Mouse (Mus musculus): ENCODE results near the gene Slc7a5. TPM values are rescaled to one million over a fixed set of nuclear protein-coding genes. Genes with fewer than 3 reads are reported as not detected.

Gene Slc7a5
- total RNA-seq (2021) = 10 to 100 TPM; 35.3 to 48.3 TPM
- long read RNA-seq, experiment 1, transcript Slc7a5-201 (10 exons, 3,517 nt) = major isoform, 33 of 36 reads
- long read RNA-seq, experiment 1, partial matches to known transcripts = 0 of 36 reads
- long read RNA-seq, experiment 1, other reads (novel, unspliced or antisense) = 3 of 36 reads
- long read RNA-seq, experiment 2, transcript Slc7a5-201 (10 exons, 3,517 nt) = major isoform, 9 of 10 reads
- long read RNA-seq, experiment 2, partial matches to known transcripts = 1 of 10 reads
- long read RNA-seq, experiment 2, other reads (novel, unspliced or antisense) = 0 of 10 reads

DNA sequence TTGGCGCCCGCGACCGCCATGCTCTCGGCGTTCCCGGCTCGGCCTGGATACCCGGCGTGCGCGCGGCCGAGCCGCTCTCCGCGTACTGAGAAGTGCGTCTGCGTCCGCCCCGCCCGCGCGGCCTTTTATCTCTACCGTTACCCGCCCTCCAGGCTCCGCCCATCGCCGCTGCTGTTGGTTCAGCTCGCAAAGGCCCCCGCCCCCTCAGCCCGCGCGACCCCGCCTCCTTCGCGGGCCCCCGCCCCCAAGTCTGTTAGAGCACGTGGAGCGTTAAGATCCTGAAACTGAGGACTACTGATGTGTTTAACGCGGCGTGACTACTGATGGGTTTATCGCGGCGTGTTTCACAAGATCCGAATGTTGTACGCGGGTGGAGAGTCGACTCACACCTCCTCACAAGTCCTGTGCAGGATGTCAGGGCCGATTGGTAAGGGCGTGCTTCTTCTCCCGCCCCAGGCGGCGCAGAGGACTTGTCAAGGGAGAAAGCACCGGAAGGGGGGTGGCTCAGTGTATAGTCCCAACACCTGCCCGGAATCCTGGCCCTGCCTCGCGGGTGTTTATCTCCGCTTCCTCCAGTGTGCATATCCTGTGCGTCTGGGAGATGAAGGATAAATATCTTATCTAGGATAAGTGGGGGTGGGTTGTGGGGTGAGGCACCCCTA is at the start of gene Slc7a5:
Gene Slc7a5, minus strand, starts transcription at position 108 of the 662 bp plus-strand sequence.
- peak; percentile 98 to 99 for DNase-seq (ENCODE audit: low spot score in 2 of 2)

- DNase-seq (ENCODE audit: low spot score in 2 of 2) = no peak
These were observed 48.5 kb upstream of the Slc7a5 start for GRCm38 (mm10) chr8:121955825-121956500.

DNA sequence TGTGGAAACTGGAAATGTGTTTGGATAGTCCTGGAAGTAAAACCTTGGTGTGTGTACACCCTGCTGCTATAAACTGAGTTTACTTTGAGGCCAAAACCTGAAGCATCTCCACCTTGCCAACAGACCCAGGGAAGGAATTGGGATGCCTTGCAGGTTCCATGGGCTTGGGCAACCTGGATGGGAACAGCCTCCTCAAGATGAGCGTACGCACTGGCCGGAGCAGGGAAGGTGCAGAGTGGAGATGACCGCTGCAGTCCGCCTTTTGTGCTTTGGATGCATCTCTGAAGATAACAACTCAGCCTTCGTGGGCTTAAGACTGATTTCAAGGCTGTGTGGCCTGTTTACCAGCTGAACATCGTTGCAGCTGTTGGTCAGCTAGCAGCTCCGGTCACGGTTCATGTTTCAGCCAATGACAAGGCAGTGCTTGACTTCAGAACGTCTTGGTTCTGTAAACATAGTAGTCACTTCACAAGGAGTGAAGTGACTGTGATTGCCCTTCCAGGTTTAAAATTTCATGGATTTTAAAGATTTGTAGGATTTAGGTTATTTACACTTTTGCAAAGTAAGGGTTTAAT is 47.6 kb upstream of the Slc7a5 start:
- DNase-seq (ENCODE audit: low spot score in 2 of 2) = no peak

GRCm38 (mm10) chr8:121953821-121954545 is 46.5 kb upstream of the Slc7a5 start:
- no peak for DNase-seq (ENCODE audit: low spot score in 2 of 2)

- DNase-seq (ENCODE audit: low spot score in 2 of 2) = no peak
These were observed 45.3 kb upstream of the Slc7a5 start for GRCm38 (mm10) chr8:121952800-121953199.

DNA sequence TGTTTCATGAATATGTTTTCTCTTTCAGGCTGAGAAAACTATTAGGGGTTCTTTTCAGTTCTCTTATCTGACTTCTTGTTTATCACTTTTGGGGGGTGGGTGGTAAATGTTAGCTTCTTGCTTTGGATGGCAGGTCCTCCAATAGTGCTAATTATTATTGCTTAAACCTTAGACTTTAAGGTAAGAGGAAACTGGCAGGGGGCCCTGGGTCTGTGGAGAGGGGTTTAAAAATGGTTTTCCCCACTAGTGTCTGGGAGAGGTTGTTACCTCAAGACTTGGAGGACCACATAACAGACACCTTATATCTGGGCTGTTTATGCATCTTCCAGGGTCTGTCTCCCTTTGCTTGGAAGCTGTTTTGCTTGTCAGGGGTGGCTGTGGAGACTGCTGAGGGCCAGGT is 44.6 kb upstream of the Slc7a5 start:
- DNase-seq (ENCODE audit: low spot score in 2 of 2) = no peak

GRCm38 (mm10) chr8:121951656-121952009 is 44.1 kb upstream of the Slc7a5 start:
- no peak for DNase-seq (ENCODE audit: low spot score in 2 of 2)

DNA sequence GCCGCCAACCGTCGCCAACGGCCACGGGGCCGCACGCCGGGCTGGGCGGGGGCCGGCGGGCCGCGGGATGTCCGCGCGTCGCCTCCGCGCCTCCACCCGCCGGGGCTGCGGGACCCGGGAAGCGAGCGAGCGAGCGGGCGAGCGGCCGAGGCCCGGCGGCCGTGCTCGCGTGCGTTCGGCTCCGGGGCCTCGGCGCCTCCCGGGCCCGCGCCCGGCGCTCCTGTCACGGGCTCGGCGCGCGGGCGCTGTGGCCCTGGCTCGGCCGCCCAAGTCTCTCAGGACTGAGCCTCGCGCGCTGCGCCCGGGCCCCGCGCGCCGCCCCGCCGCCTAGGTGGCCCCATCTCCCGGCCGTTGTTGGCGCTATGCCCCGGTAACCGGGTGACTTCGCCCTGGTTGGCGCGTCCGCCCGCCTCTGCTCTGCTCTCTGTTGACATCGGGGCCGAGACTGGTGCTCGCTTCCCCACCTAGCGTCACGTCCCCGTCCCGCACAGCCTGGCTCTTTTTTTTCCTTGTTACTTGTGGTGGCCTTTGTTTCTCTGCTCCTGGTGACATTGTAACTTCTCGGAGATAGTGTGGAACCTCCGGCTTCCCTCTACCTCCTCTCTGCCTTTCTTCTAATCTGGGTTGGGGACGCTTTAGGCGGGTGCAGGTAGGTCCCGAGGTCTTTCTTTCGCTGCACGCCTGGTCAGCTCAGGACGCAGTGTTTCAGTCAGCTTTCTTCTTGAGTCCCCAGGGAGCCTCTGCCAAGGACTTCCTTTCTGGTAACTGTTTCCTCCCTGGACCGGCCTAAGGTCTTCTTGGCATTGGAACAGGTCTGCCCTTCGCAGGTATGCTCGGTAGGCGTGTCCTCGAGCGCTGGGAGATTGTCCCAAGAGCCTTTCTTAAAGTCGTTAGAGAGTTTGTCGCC is 43.5 kb upstream of the Slc7a5 start:
- DNase-seq (ENCODE audit: low spot score in 2 of 2) = peak; percentile 46 to 64

DNA sequence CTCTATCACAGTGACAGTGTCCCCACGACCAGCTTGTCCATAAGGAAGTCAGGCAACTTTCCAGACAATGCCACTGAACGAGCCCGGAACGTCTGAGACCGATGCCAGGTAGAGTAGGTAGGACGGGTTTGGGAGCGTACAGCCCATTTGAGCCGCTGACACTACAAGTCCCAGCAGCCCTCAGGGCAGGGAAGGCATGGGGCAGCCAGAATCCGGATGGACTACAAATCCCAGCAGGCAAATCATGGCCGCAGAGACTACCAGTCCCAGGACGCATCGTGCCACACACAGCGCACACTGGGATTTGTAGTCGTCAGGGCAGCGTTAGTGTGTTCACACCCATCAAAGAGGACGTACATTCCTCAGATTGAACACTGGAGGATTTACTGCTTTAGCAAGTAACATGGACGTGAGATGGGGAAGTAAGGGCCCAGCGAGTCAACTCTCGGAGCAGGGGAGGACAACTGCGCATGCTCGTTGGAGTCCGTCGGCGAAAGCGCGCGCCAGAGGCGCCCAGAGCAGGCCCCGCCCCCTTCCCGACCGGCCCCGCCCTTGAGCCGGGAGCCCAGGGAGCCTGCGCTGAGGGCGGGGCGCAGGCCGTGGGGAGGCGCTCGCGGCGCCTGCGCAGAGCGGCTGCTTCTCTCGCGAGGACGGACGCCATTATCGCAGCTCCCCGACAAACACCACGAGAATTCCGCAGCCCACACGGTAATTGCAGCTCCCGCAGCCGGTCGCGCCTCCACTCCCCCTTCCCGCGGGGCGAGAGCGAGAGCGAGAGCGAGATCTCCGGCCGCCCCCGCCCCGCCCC is 42.7 kb upstream of the Slc7a5 start:
- DNase-seq (ENCODE audit: low spot score in 2 of 2) = peak; percentile 98 to 99

DNA sequence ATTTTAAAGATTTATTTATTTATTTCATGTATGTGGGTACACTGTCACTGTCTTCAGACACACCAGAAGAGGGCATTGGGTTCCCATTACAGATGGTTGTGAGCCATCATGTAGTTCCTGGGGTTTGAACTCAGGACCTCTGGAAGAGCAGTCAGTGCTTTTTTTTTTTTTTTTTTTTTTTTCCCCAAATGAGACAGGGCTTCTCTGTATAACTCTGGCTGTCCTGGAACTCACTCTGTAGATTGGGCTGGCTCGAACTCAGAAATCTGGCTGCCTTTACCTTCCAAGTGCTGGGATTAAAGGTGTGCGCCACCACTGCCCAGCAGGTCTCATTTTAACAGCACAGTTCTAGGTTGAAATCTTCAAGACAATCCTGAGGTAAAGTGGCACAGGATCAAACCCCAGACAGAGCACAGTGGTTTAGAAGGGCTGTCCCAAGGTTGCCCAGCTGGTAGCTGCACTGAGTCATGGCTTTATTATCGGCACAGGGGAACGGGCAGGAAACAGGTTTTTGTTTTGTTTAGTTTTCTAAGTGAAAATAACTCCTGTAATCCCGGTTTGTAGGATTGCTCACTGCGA is 41.8 kb upstream of the Slc7a5 start, which contains the start of gene Banp:
Gene Banp, plus strand, starts transcription at position 529 of the 579 bp plus-strand sequence.
- DNase-seq (ENCODE audit: low spot score in 2 of 2) = no peak

- no peak for DNase-seq (ENCODE audit: low spot score in 2 of 2)
These were observed 41.0 kb upstream of the Slc7a5 start for GRCm38 (mm10) chr8:121948321-121949145.

DNA sequence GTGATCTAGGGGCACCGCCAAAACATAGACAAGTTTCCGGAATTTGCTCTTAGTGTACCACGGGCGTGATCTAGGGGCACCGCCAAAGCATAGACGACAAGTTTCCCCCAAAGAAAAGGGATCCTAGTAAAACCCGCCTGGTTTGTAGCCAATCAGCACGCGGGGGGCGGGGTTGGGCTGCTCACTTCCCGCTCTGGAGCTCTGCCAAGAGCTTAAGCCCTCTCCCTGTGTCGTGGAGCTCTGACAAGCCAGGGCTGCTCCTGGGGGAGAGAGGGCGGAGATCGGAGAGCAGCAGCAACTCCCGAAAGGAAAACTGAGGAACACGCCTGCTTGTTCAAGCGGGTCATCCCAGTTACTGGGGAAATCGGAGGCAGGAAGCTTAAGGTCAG is 40.3 kb upstream of the Slc7a5 start:
- peak; percentile 74 to 87 for DNase-seq (ENCODE audit: low spot score in 2 of 2)

DNA sequence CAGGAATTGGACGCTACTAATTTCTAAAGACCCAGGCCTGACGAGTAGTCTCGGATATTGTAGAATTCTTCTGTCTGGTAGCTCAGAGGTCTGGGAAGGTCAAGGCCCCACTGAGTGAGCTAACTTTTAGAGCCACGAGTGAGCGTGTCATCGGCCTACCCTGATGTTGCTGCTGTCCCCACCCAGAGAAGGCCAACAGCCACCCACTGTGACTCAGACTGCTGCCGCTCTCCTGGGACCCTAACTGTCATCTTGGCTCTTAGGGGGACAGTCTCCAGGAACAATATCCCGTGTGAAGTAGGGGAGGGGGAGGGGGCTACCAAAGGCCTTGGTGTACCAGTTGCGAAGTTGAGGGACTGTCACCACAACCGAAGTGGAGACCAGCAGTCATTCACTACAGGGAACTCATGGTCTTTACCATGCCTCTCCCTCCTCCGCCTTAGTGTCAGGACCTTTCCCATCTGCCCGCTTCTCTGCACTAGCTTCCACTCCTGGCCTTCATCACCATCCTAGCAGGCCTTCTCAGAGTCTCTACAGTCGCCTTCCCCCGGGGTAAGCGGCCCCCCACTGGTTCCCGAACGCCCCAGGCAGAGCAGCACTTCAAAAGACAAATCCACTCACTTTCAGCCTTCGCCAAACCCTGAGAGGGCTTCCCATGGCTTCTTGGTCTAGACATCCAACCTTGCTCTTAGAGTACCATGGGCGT is 39.7 kb upstream of the Slc7a5 start:
- DNase-seq (ENCODE audit: low spot score in 2 of 2) = peak in 1 of 2 experiments; percentile 30

GRCm38 (mm10) chr8:121946351-121946750 is 38.9 kb upstream of the Slc7a5 start:
- no peak for DNase-seq (ENCODE audit: low spot score in 2 of 2)

- DNase-seq (ENCODE audit: low spot score in 2 of 2) = no peak
These were observed 37.3 kb upstream of the Slc7a5 start, which contains the start of gene Car5a for GRCm38 (mm10) chr8:121944831-121945230. Gene Car5a (minus strand): TSS chr8:121944904.

GRCm38 (mm10) chr8:121943716-121944115 is 36.2 kb upstream of the Slc7a5 start:
- no peak for DNase-seq (ENCODE audit: low spot score in 2 of 2)

DNA sequence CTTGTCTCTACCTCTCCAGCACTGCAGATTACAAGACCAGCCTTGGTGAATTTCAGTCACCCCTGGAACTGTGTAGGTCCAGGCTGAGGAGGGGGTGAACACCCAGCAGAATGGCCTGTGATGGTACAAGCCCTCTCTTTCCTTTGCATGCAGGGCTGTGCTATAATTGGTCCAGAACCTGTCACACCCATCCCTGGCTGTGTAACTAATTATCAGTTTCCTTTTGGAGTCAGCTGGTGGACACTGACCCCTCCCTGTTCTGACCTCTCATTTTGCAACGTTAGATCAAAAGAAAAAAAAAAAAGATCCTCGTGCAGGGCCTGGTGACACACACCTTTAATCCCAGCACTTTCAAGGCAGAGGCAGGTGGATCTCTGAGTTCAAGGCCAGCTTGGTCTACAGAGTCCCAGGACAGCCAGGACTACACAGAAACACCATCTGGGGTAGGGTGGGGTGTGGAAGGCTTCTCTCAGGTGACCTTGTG is 35.6 kb upstream of the Slc7a5 start:
- DNase-seq (ENCODE audit: low spot score in 2 of 2) = no peak
